In genomic region chr10:89354639-89355038, GRCm38 (mm10) we compare ENCODE assay signal across 29 mouse cellular contexts. TPM values are rescaled to one million over a fixed set of nuclear protein-coding genes. Genes with fewer than 3 reads are reported as not detected.
"Had no signal": no experiment of that assay in that cellular context is flagged by ENCODE, and none has a peak within 500 bp of the region (broad histone marks: within the 10 kb centered on the region; RNA-seq: fewer than 3 reads in every experiment).

No protein-coding gene starts in this region.

- H3K36me3 ChIP-seq: heart, embryonic 13.5 days; heart, embryonic 15.5 days; hindbrain, embryonic 10.5 days; hindbrain, embryonic 12.5 days; intestine, embryonic 15.5 days; kidney, embryonic 15.5 days; limb, embryonic 13.5 days; limb, embryonic 15.5 days; liver, embryonic 12.5 days had no signal

- H3K27me3 ChIP-seq: heart, embryonic 13.5 days; heart, embryonic 15.5 days; hindbrain, embryonic 12.5 days; intestine, embryonic 15.5 days; kidney, embryonic 15.5 days; limb, embryonic 13.5 days; limb, embryonic 15.5 days; liver, embryonic 12.5 days had no signal

- H3K4me3 ChIP-seq: gastrocnemius, adult 2 months; heart, adult 2 months; heart, embryonic 13.5 days; heart, embryonic 15.5 days; hindbrain, embryonic 10.5 days; hindbrain, embryonic 12.5 days; intestine, embryonic 15.5 days; kidney, embryonic 15.5 days; limb, embryonic 13.5 days; limb, embryonic 15.5 days; liver, embryonic 12.5 days had no signal

- H3K27ac ChIP-seq: gastrocnemius, adult 2 months; heart, adult 2 months; heart, embryonic 13.5 days; heart, embryonic 15.5 days; hindbrain, embryonic 10.5 days; hindbrain, embryonic 12.5 days; hindbrain, embryonic 14.5 days; intestine, embryonic 15.5 days; kidney, embryonic 15.5 days; kidney, postnatal 0 days; limb, embryonic 13.5 days; limb, embryonic 15.5 days; liver, embryonic 12.5 days; liver, embryonic 14.5 days had no signal

- DNase-seq: gastrocnemius, adult 2 months; gastrocnemius, postnatal 10 days; heart, adult 2 months; heart, postnatal 14 days; heart, postnatal 4 days; kidney, adult 18-20 months; kidney, adult 9 months; kidney, postnatal 14 days; kidney, postnatal 36 days; layer of hippocampus, adult 9-11 months; layer of hippocampus, postnatal 36 days; left cerebral cortex, postnatal 4 days had no signal

- H3K9ac ChIP-seq: heart, embryonic 13.5 days; heart, embryonic 15.5 days; hindbrain, embryonic 12.5 days; hindbrain, embryonic 14.5 days; intestine, embryonic 15.5 days; kidney, embryonic 15.5 days; limb, embryonic 13.5 days; limb, embryonic 15.5 days; liver, embryonic 12.5 days; liver, embryonic 14.5 days had no signal

- H3K4me1 ChIP-seq: heart, embryonic 15.5 days; hindbrain, embryonic 10.5 days; hindbrain, embryonic 12.5 days; intestine, embryonic 15.5 days; kidney, embryonic 15.5 days; limb, embryonic 13.5 days; limb, embryonic 15.5 days; liver, embryonic 12.5 days had no signal

- H3K9me3 ChIP-seq: heart, embryonic 13.5 days; heart, embryonic 15.5 days; hindbrain, embryonic 10.5 days; hindbrain, embryonic 12.5 days; intestine, embryonic 15.5 days; kidney, embryonic 15.5 days; limb, embryonic 13.5 days; limb, embryonic 15.5 days; liver, embryonic 12.5 days had no signal

- H3K4me2 ChIP-seq: heart, embryonic 11.5 days; heart, embryonic 13.5 days; heart, embryonic 15.5 days; hindbrain, embryonic 12.5 days; hindbrain, embryonic 14.5 days; intestine, embryonic 15.5 days; kidney, embryonic 15.5 days; limb, embryonic 13.5 days; limb, embryonic 15.5 days; liver, embryonic 12.5 days had no signal

- ATAC-seq: hindbrain, embryonic 16.5 days; inflammation-experienced regulatory T-cells, adult 6 months; intestine, embryonic 15.5 days; intestine, postnatal 0 days; liver, embryonic 12.5 days had no signal

RNA-seq across cellular contexts. Expression of gene Ano4, which starts 10.1 kb away (rescaled TPM):
- polyA plus RNA-seq: inflammation-experienced regulatory T-cells, adult 6 months; intestine, postnatal 0 days; liver, adult 2 months had no signal
